Mouse (Mus musculus): ENCODE measurements around the gene Vat1l.
A peak's percentile ranks its signal among the peaks of the same experiment; 100 is the strongest.

Vat1l gene

GRCm38 (mm10) chr8:114295749-114296067 lies 90.3 kb downstream of the Vat1l start:
- DNase-seq (ENCODE audit: low read depth, low spot score) = no peak

GRCm38 (mm10) chr8:114298253-114298652 lies 92.8 kb downstream of the Vat1l start:
- no peak for DNase-seq (ENCODE audit: low read depth, low spot score)

- no peak for DNase-seq (ENCODE audit: low read depth, low spot score)
Measured at GRCm38 (mm10) chr8:114300072-114300471, 94.7 kb downstream of the Vat1l start.

GRCm38 (mm10) chr8:114306296-114306695 lies 100.9 kb downstream of the Vat1l start:
- DNase-seq (ENCODE audit: low read depth, low spot score) = no peak

- no peak for DNase-seq (ENCODE audit: low read depth, low spot score)
Measured at GRCm38 (mm10) chr8:114314669-114315325, 109.4 kb downstream of the Vat1l start.

GRCm38 (mm10) chr8:114318161-114318560 lies 112.7 kb downstream of the Vat1l start:
- no peak for DNase-seq (ENCODE audit: low read depth, low spot score)

GRCm38 (mm10) chr8:114322096-114322495 lies 116.7 kb downstream of the Vat1l start:
- DNase-seq (ENCODE audit: low read depth, low spot score) = no peak

- no peak for DNase-seq (ENCODE audit: low read depth, low spot score)
Measured at GRCm38 (mm10) chr8:114331928-114332327, 126.5 kb downstream of the Vat1l start.

- no peak for DNase-seq (ENCODE audit: low read depth, low spot score)
Measured at GRCm38 (mm10) chr8:114332949-114333348, 127.5 kb downstream of the Vat1l start.

- no peak for DNase-seq (ENCODE audit: low read depth, low spot score)
Measured at GRCm38 (mm10) chr8:114335721-114336120, 130.3 kb downstream of the Vat1l start.

GRCm38 (mm10) chr8:114342276-114342675 lies 136.9 kb downstream of the Vat1l start:
- no peak for DNase-seq (ENCODE audit: low read depth, low spot score)

- DNase-seq (ENCODE audit: low read depth, low spot score) = no peak
Measured at GRCm38 (mm10) chr8:114344789-114345188, 139.4 kb downstream of the Vat1l start.

- DNase-seq (ENCODE audit: low read depth, low spot score) = no peak
Measured at GRCm38 (mm10) chr8:114346045-114346444, 140.6 kb downstream of the Vat1l start.

GRCm38 (mm10) chr8:114351643-114352427 lies 146.4 kb downstream of the Vat1l start:
- no peak for DNase-seq (ENCODE audit: low read depth, low spot score)

GRCm38 (mm10) chr8:114360506-114360905 lies 155.1 kb downstream of the Vat1l start:
- DNase-seq (ENCODE audit: low read depth, low spot score) = no peak

- no peak for DNase-seq (ENCODE audit: low read depth, low spot score)
Measured at GRCm38 (mm10) chr8:114363167-114363566, 157.8 kb downstream of the Vat1l start.

GRCm38 (mm10) chr8:114363656-114364055 lies 158.2 kb downstream of the Vat1l start:
- no peak for DNase-seq (ENCODE audit: low read depth, low spot score)

GRCm38 (mm10) chr8:114369038-114369976 lies 163.9 kb downstream of the Vat1l start:
- peak; percentile 6 for DNase-seq (ENCODE audit: low read depth, low spot score)

- no peak for DNase-seq (ENCODE audit: low read depth, low spot score)
Measured at GRCm38 (mm10) chr8:114374390-114374789, 169.0 kb downstream of the Vat1l start.

GRCm38 (mm10) chr8:114384189-114384588 lies 178.8 kb downstream of the Vat1l start:
- DNase-seq (ENCODE audit: low read depth, low spot score) = no peak

GRCm38 (mm10) chr8:114387494-114387893 lies 182.1 kb downstream of the Vat1l start:
- DNase-seq (ENCODE audit: low read depth, low spot score) = no peak

All from c-Kit-negative CD71-positive TER-119-positive erythroid progenitor cells, embryonic 14.5 days (primary cell).